Comparison of ENCODE assay signal across 8 mouse cellular contexts in genomic region chr9:121718792-121719318, GRCm38 (mm10). TPM values are rescaled to one million over a fixed set of nuclear protein-coding genes. Genes with fewer than 3 reads are reported as not detected.
DNase-seq lines count a peak whose midpoint lies in the region; ATAC-seq and TF ChIP-seq lines count a peak whose summit lies in the region.

Gene Nktr, plus strand, starts transcription at chr9:121719169.

- DNase-seq in 3134 (ENCODE audit: extremely low read depth, insufficient read length, low spot score) = peak; percentile 99
- peak; percentile 98 to 99 for DNase-seq in adrenal gland, postnatal 36 days
- peak; percentile 98 to 99 for DNase-seq in heart, adult 18-20 months
- peak; percentile 99 for DNase-seq in kidney, adult 2 months
- DNase-seq in spleen, adult 2 months (ENCODE audit: low read depth in 1 of 2, low spot score in 2 of 2) = peak; percentile 96 to 97

- H3K4me2 ChIP-seq in embryonic facial prominence, embryonic 13.5 days = peak within 1 kb of the TSS; percentile 91
- H3K4me2 ChIP-seq in limb, embryonic 12.5 days = peak within 1 kb of the TSS; percentile 88
- H3K4me2 ChIP-seq in midbrain, embryonic 15.5 days = peak within 1 kb of the TSS; percentile 94

- peak; percentile 56 for TF ChIP-seq POLR2A in kidney, adult 2 months (IDR thresholded peaks at IDR 0.05; ENCODE audit: low read depth, low read length)
- TF ChIP-seq POLR2A in spleen, adult 2 months (IDR thresholded peaks at IDR 0.05; ENCODE audit: low read depth, low read length) = peak; percentile 55

- peak within 1 kb of the TSS; percentile 97 for H3K9ac ChIP-seq in embryonic facial prominence, embryonic 13.5 days
- H3K9ac ChIP-seq in limb, embryonic 12.5 days (replicated peaks) = peak within 1 kb of the TSS; percentile 98
- peak within 1 kb of the TSS; percentile 85 for H3K9ac ChIP-seq in midbrain, embryonic 15.5 days

- H3K4me3 ChIP-seq in embryonic facial prominence, embryonic 13.5 days = peak within 1 kb of the TSS; percentile 71
- H3K4me3 ChIP-seq in kidney, adult 2 months (ENCODE audit: insufficient read depth, low read depth, low read length) = peak within 1 kb of the TSS; percentile 74
- H3K4me3 ChIP-seq in limb, embryonic 12.5 days (replicated peaks) = peak within 1 kb of the TSS; percentile 96
- H3K4me3 ChIP-seq in midbrain, embryonic 15.5 days = peak within 1 kb of the TSS; percentile 85
- peak within 1 kb of the TSS; percentile 83 for H3K4me3 ChIP-seq in spleen, adult 2 months (ENCODE audit: extremely low read depth, insufficient read depth, insufficient read length)

- peak within 1 kb of the TSS; percentile 94 for H3K27ac ChIP-seq in embryonic facial prominence, embryonic 13.5 days
- H3K27ac ChIP-seq in kidney, adult 2 months (ENCODE audit: insufficient read depth, low read depth, low read length) = peak within 1 kb of the TSS; percentile 76
- peak within 1 kb of the TSS; percentile 97 for H3K27ac ChIP-seq in limb, embryonic 12.5 days
- peak within 1 kb of the TSS; percentile 93 for H3K27ac ChIP-seq in midbrain, embryonic 15.5 days
- peak within 1 kb of the TSS; percentile 90 for H3K27ac ChIP-seq in spleen, adult 2 months (ENCODE audit: insufficient read depth, low read length)

- ATAC-seq in embryonic facial prominence, embryonic 13.5 days (ENCODE audit: insufficient number of reproducible peaks, insufficient read depth, low FRiP score, low TSS enrichment, low read depth) = peak; percentile 100
- ATAC-seq in limb, embryonic 12.5 days (ENCODE audit: insufficient number of reproducible peaks, insufficient read depth, low FRiP score, low TSS enrichment, low read depth) = peak; percentile 98
- peak; percentile 100 for ATAC-seq in midbrain, embryonic 15.5 days (replicated peaks)

- TF ChIP-seq CTCF in kidney, adult 2 months (conservative IDR thresholded peaks at IDR 0.05; ENCODE audit: insufficient read depth, insufficient read length, low read depth, low read length) = peak; percentile 21; the same call in 1 of the 2 replicates
- 0 out of 2 replicates have a peak, but pooled peaks have one; percentile 5 for TF ChIP-seq CTCF in spleen, adult 2 months (IDR thresholded peaks at IDR 0.05; ENCODE audit: extremely low read depth, insufficient read depth, insufficient read length, insufficient replicate concordance)

- peaks cover 8% of the 10 kb centered on the region for H3K4me1 ChIP-seq in embryonic facial prominence, embryonic 13.5 days
- 0 out of 2 replicates have a peak, but pooled peaks cover 5% of the 10 kb centered on the region for H3K4me1 ChIP-seq in kidney, adult 2 months (ENCODE audit: control insufficient read depth, insufficient read depth, low read length)
- H3K4me1 ChIP-seq in limb, embryonic 12.5 days (replicated peaks) = peaks cover 13% of the 10 kb centered on the region
- H3K4me1 ChIP-seq in midbrain, embryonic 15.5 days = peaks cover 21% of the 10 kb centered on the region
- H3K4me1 ChIP-seq in spleen, adult 2 months (ENCODE audit: control insufficient read depth, insufficient read depth, insufficient read length) = no peaks in the 10 kb centered on the region; the same call in 1 of the 2 replicates

- under 1% methylated on average over 48 of the region's 61 CpGs for WGBS in embryonic facial prominence, embryonic 13.5 days
- under 1% methylated on average over 61 of the region's 61 CpGs for WGBS in kidney, adult 2 months
- WGBS in limb, embryonic 12.5 days = under 1% methylated on average over 59 of the region's 61 CpGs
- WGBS in midbrain, embryonic 15.5 days = under 1% methylated on average over 61 of the region's 61 CpGs
- under 1% methylated on average over 57 of the region's 61 CpGs for WGBS in spleen, adult 2 months

- H3K27me3 ChIP-seq in embryonic facial prominence, embryonic 13.5 days = no peaks in the 10 kb centered on the region
- no peaks in the 10 kb centered on the region for H3K27me3 ChIP-seq in kidney, adult 2 months (replicated peaks; ENCODE audit: control insufficient read depth, insufficient read depth, low read length)
- H3K27me3 ChIP-seq in limb, embryonic 12.5 days = no peaks in the 10 kb centered on the region
- no peaks in the 10 kb centered on the region for H3K27me3 ChIP-seq in midbrain, embryonic 15.5 days (replicated peaks)
- H3K27me3 ChIP-seq in spleen, adult 2 months (ENCODE audit: control insufficient read depth, insufficient read depth, low read length) = no peaks in the 10 kb centered on the region

- H3K36me3 ChIP-seq in embryonic facial prominence, embryonic 13.5 days = no peaks in the 10 kb centered on the region
- H3K36me3 ChIP-seq in kidney, adult 2 months (ENCODE audit: control insufficient read depth, insufficient read depth, low read length) = no peaks in the 10 kb centered on the region
- H3K36me3 ChIP-seq in limb, embryonic 12.5 days = peaks cover 5% of the 10 kb centered on the region; the same call in 1 of the 2 replicates
- H3K36me3 ChIP-seq in midbrain, embryonic 15.5 days (replicated peaks) = no peaks in the 10 kb centered on the region
- no peaks in the 10 kb centered on the region; the same call in 1 of the 2 replicates for H3K36me3 ChIP-seq in spleen, adult 2 months (ENCODE audit: control insufficient read depth, insufficient read depth, low read length)

- H3K9me3 ChIP-seq in embryonic facial prominence, embryonic 13.5 days = no peaks in the 10 kb centered on the region
- peaks cover 7% of the 10 kb centered on the region; the same call in 1 of the 2 replicates for H3K9me3 ChIP-seq in limb, embryonic 12.5 days
- H3K9me3 ChIP-seq in midbrain, embryonic 15.5 days = no peaks in the 10 kb centered on the region

RNA-seq across cellular contexts. Expression of gene Nktr, which starts in this region (rescaled TPM):
- 10 to 100 TPM; 58.2 to 90.2 TPM for total RNA-seq in adrenal gland, postnatal 36 days (2021)
- polyA plus RNA-seq in embryonic facial prominence, embryonic 13.5 days (2015; fragmentation: Nextera tagmentation; extraction: Ambion mirVana) = 70.1 and 84.9 TPM in 2 replicates
- 10 to 100 TPM; 26.2 to 32.4 TPM for total RNA-seq in heart, adult 18-20 months (2021)
- polyA plus RNA-seq in kidney, adult 2 months (2012; rRNA removed) = 24.8 and 28.5 TPM in 2 replicates
- polyA plus RNA-seq in limb, embryonic 12.5 days (2016; fragmentation: Nextera tagmentation; extraction: Ambion mirVana) = 68.4 and 71.5 TPM in 2 replicates
- 51.0 and 52.1 TPM in 2 replicates for polyA plus RNA-seq in midbrain, embryonic 15.5 days (2015; fragmentation: Nextera tagmentation; extraction: Ambion mirVana)
- 36.6 and 38.7 TPM in 2 replicates for polyA plus RNA-seq in spleen, adult 2 months (2012; rRNA removed)

Comparison
In these comparisons a context has a peak if more than half of its experiments do, and no peak if none do; other contexts are left out.
1. Peak in every context shown above with its lines: DNase-seq, ATAC-seq, H3K4me3 ChIP-seq and H3K27ac ChIP-seq.